Mouse (Mus musculus): ENCODE data around the gene Eif2b4. TPM values are rescaled to one million over a fixed set of nuclear protein-coding genes. Genes with fewer than 3 reads are reported as not detected.

Eif2b4 gene
- polyA plus RNA-seq, 2 experiments: 49.3 to 67.5 TPM

GRCm38 (mm10) chr5:31188223-31188840 is 4.9 kb downstream of the Eif2b4 start:
- H3K9ac ChIP-seq (ENCODE audit: low read depth, low read length, severe bottlenecking): no peak overlapping the region
- H3K4me3 ChIP-seq (replicated peaks; ENCODE audit: low read length): no peak overlapping the region
- H3K36me3 ChIP-seq (ENCODE audit: control insufficient read depth, insufficient read depth, low read length): peaks cover 45% of the 10 kb centered on the region
- peaks cover 8% of the 10 kb centered on the region for H3K4me1 ChIP-seq (ENCODE audit: control insufficient read depth, insufficient read depth, low read length)
- H3K27ac ChIP-seq (replicated peaks; ENCODE audit: low read depth, low read length): no peak overlapping the region
- DNase-seq (ENCODE audit: low spot score): no peak
- TF ChIP-seq POLR2A (IDR thresholded peaks at IDR 0.05; ENCODE audit: borderline replicate concordance, extremely low read depth, insufficient read depth, insufficient read length): no peak
- ATAC-seq (ENCODE audit: low FRiP score, low read depth): no peak
- H3K9me3 ChIP-seq (ENCODE audit: control insufficient read depth, low read length): no peaks in the 10 kb centered on the region
- 79% methylated on average over 4 of the region's 4 CpGs for WGBS
- no peak overlapping the region for H3K4me2 ChIP-seq (replicated peaks; ENCODE audit: low read depth, low read length, severe bottlenecking)
- H3K27me3 ChIP-seq (ENCODE audit: control insufficient read depth, insufficient read depth, low read length): no peaks in the 10 kb centered on the region

GRCm38 (mm10) chr5:31183678-31184077 is 9.6 kb downstream of the Eif2b4 start:
- DNase-seq (ENCODE audit: low spot score) (no peak), ATAC-seq (ENCODE audit: low FRiP score, low read depth) (no peak)
- no peaks in the 10 kb centered on the region for H3K9me3 ChIP-seq (ENCODE audit: control insufficient read depth, low read length)
- H3K4me2 ChIP-seq (replicated peaks; ENCODE audit: low read depth, low read length, severe bottlenecking): no peak overlapping the region
- peaks cover 21% of the 10 kb centered on the region for H3K36me3 ChIP-seq (ENCODE audit: control insufficient read depth, insufficient read depth, low read length)
- 67% methylated on average over 4 of the region's 4 CpGs for WGBS
- TF ChIP-seq POLR2A (IDR thresholded peaks at IDR 0.05; ENCODE audit: borderline replicate concordance, extremely low read depth, insufficient read depth, insufficient read length): no peak
- H3K4me3 ChIP-seq (replicated peaks; ENCODE audit: low read length): no peak overlapping the region
- peaks cover 5% of the 10 kb centered on the region for H3K4me1 ChIP-seq (ENCODE audit: control insufficient read depth, insufficient read depth, low read length)
- no peak overlapping the region for H3K9ac ChIP-seq (ENCODE audit: low read depth, low read length, severe bottlenecking)
- no peak overlapping the region for H3K27ac ChIP-seq (replicated peaks; ENCODE audit: low read depth, low read length)
- H3K27me3 ChIP-seq (ENCODE audit: control insufficient read depth, insufficient read depth, low read length): no peaks in the 10 kb centered on the region

DNA sequence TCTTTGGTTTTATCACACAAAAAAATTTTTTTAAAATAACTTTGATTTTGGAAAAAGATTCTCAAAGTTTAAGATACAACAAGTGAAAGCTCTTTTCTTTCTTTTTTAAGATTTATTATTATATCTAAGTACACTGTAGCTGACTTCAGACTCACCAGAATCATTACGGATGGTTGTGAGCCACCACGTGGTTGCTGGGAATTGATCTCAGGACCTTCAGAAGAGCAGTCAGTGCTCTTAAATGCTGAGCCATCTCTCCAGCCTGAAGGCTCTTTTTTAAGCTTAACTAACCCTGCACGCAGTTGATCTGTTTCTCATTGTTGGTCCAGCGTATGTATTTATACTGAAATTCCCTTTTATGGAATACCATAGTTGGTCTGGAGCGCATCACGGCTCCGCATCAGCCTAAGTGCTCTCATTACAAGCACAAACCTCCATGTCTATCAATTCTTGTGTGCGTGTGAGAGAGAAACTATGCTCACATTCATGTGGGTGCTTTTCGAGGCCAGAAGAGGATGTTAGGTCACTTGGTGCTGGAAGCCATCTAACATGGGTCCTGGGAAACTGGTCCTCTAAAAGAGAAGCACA is 12.0 kb downstream of the Eif2b4 start:
- Histone ChIP-seq H3K9me3 (ENCODE audit: control insufficient read depth, low read length) (no peaks in the 10 kb centered on the region), H3K36me3 (ENCODE audit: control insufficient read depth, insufficient read depth, low read length) (no peaks in the 10 kb centered on the region), H3K4me1 (ENCODE audit: control insufficient read depth, insufficient read depth, low read length) (peaks cover 6% of the 10 kb centered on the region), H3K4me3 (replicated peaks; ENCODE audit: low read length) (no peak overlapping the region), H3K4me2 (replicated peaks; ENCODE audit: low read depth, low read length, severe bottlenecking) (peak overlapping the region; percentile 59; the same call in 1 of the 2 replicates), H3K27me3 (ENCODE audit: control insufficient read depth, insufficient read depth, low read length) (no peaks in the 10 kb centered on the region), H3K9ac (ENCODE audit: low read depth, low read length, severe bottlenecking) (no peak overlapping the region), H3K27ac (replicated peaks; ENCODE audit: low read depth, low read length) (no peak overlapping the region; the same call in 1 of the 2 replicates)
- no peak for ATAC-seq (ENCODE audit: low FRiP score, low read depth)
- TF ChIP-seq POLR2A (IDR thresholded peaks at IDR 0.05; ENCODE audit: borderline replicate concordance, extremely low read depth, insufficient read depth, insufficient read length): no peak
- no peak for DNase-seq (ENCODE audit: low spot score)
- 92% methylated on average over 9 of the region's 9 CpGs for WGBS

DNA sequence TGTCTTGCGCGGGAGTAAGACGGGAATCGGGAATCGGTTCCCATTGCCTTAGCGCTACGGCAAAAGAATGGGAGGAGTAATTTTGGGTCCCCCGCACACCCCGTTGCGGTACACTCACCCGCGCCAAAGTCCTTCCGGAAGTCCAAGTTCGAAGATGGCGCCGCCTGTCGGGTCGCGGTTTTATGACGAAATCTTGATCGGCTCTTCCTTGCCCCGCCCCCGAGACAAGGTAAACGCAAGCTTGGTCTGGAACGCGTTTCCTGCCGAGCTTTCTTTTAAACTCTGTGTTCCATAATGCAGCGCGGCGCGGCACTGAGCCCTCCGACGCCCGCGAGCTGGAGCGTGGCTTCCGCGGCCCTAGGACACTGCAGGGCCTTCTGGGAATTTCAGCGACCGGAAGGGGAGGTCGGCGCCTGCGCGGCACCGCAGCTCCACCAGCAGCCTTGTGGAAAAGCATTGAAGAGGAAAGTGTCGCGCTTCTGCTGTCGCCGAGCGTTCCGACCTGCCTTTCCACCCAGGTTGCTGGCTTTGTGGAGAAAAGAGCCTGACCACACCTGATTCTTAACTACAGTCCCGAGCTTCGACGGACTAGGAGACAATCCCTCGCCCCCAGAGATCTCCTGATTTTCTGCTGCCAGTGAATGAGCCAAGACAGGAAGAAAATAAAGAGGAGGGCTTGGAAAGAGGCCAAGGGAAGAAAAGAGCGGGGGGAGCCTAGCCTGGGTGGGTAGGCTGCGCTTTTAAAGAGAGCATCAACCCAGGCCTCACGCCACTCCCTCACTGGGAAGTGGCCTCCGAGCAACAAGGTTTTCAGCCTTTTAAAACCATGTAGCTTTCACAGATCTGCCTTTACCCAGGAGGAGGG is 13.2 kb downstream of the Eif2b4 start, which contains the start of the genes Gm29609 and Gtf3c2:
TSS of gene Gm29609 (minus strand) at position 146 of the 865 bp plus-strand sequence.
TSS of gene Gtf3c2 (minus strand) at position 379 of the 865 bp plus-strand sequence.
- ATAC-seq (ENCODE audit: low FRiP score, low read depth): peak; percentile 96
- no peaks in the 10 kb centered on the region for H3K27me3 ChIP-seq (ENCODE audit: control insufficient read depth, insufficient read depth, low read length)
- WGBS: under 1% methylated on average over 59 of the region's 59 CpGs

DNA sequence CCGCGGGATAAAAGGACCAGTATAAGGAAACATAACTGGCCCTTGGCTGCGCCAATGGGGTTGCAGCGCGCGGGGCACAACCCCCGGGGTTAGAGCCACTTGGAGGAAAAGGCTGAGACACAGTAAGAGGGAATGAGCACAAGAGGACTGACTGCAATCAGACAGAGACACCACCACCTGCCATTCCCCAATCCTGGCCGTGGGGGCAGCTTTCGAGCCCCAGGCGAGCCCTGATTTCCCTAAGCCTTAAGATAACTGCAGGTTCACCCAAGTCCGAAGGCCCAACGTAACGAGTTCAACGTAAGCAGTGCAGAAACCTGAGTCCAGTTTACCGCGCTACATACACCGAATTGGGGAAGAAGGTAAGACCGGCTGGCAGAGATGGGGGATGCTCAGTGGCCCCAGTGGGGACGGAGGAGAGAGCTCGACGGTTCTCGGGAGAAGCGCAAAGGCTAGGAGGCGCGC is 13.9 kb downstream of the Eif2b4 start:
- peak overlapping the region; percentile 87 for H3K4me3 ChIP-seq (replicated peaks; ENCODE audit: low read length)

More for the DNA sequence above, 13.2 kb downstream of the Eif2b4 start, which contains the start of the genes Gm29609 and Gtf3c2:
- Histone ChIP-seq H3K4me1 (ENCODE audit: control insufficient read depth, insufficient read depth, low read length) (peaks cover 6% of the 10 kb centered on the region), H3K9ac (ENCODE audit: low read depth, low read length, severe bottlenecking) (peak within 1 kb of the TSS; percentile 70), H3K4me2 (replicated peaks; ENCODE audit: low read depth, low read length, severe bottlenecking) (peak within 1 kb of the TSS; percentile 74), H3K4me3 (replicated peaks; ENCODE audit: low read length) (peak within 1 kb of the TSS; percentile 87), H3K9me3 (ENCODE audit: control insufficient read depth, low read length) (no peaks in the 10 kb centered on the region), H3K36me3 (ENCODE audit: control insufficient read depth, insufficient read depth, low read length) (no peaks in the 10 kb centered on the region), H3K27ac (replicated peaks; ENCODE audit: low read depth, low read length) (peak within 1 kb of the TSS; percentile 96)
- TF ChIP-seq POLR2A (IDR thresholded peaks at IDR 0.05; ENCODE audit: borderline replicate concordance, extremely low read depth, insufficient read depth, insufficient read length): peak; percentile 78; the same call in 1 of the 2 replicates
- peak; percentile 98 for DNase-seq (ENCODE audit: low spot score)

More for the DNA sequence above, 13.9 kb downstream of the Eif2b4 start:
- DNase-seq (ENCODE audit: low spot score): no peak
- under 1% methylated on average over 25 of the region's 25 CpGs for WGBS
- H3K27ac ChIP-seq (replicated peaks; ENCODE audit: low read depth, low read length): peak overlapping the region; percentile 96
- peaks cover 6% of the 10 kb centered on the region for H3K4me1 ChIP-seq (ENCODE audit: control insufficient read depth, insufficient read depth, low read length)
- peak overlapping the region; percentile 74 for H3K4me2 ChIP-seq (replicated peaks; ENCODE audit: low read depth, low read length, severe bottlenecking)
- ATAC-seq (ENCODE audit: low FRiP score, low read depth): peak; percentile 49
- H3K27me3 ChIP-seq (ENCODE audit: control insufficient read depth, insufficient read depth, low read length): no peaks in the 10 kb centered on the region
- H3K9me3 ChIP-seq (ENCODE audit: control insufficient read depth, low read length): no peaks in the 10 kb centered on the region
- TF ChIP-seq POLR2A (IDR thresholded peaks at IDR 0.05; ENCODE audit: borderline replicate concordance, extremely low read depth, insufficient read depth, insufficient read length): no peak
- peak overlapping the region; percentile 70 for H3K9ac ChIP-seq (ENCODE audit: low read depth, low read length, severe bottlenecking)
- H3K36me3 ChIP-seq (ENCODE audit: control insufficient read depth, insufficient read depth, low read length): peaks cover 3% of the 10 kb centered on the region
